Mouse (Mus musculus): ENCODE data around the gene Osgep. TPM values are rescaled to one million over a fixed set of nuclear protein-coding genes. Genes with fewer than 3 reads are reported as not detected.
"Not testable (repeated sequence)": the region's sequence is repeated elsewhere in the genome, so short reads cannot be mapped to it uniquely, and the experiment has no call there.

Gene Osgep
- 10 to 100 TPM; 45.3 to 63.1 TPM for total RNA-seq (2021)
- long read RNA-seq, experiment 1, transcript Osgep-202 (11 exons, 3,388 nt): major isoform, 73 of 82 reads
- long read RNA-seq, experiment 1, partial matches to known transcripts: 4 of 82 reads
- long read RNA-seq, experiment 1, other reads (novel, unspliced or antisense): 5 of 82 reads
- long read RNA-seq, experiment 2, transcript Osgep-202 (11 exons, 3,388 nt): major isoform, 64 of 74 reads
- long read RNA-seq, experiment 2, partial matches to known transcripts: 3 of 74 reads
- long read RNA-seq, experiment 2, other reads (novel, unspliced or antisense): 4 of 74 reads

GRCm38 (mm10) chr14:50924281-50925064, at the start of gene Osgep, which contains the start of gene Apex1:
Osgep (minus strand) TSS chr14:50924893.
Apex1 (plus strand) TSS chr14:50924968.
- intact Hi-C loops (cut with DNase I): loop anchor here (2.0 kb wide), 1 partner anchor 28 kb away; the partner anchor contains the start of gene Klhl33
- TF ChIP-seq CTCF (IDR thresholded peaks at IDR 0.05): no peak

DNA sequence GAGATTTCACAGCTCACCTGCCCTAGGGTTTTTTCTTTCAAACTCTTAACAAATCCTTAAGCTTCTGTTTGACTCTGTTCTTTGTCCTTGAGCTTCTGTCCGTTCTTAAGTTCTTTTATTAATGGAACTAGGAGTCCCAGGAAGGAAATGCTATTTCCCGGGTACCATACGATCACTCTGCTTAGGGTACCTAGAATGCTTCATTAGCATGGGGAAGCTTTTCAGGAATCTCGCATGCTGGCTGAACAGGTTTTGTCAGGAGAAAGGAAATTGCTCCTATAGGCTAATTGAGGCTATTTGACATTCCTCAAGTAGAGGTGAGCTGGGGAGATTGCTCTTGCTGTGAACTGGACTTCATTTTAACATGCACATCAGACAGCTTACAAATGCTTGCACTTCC, 49.0 kb upstream of the Osgep start:
- no peak for TF ChIP-seq CTCF (IDR thresholded peaks at IDR 0.05)
- intact Hi-C loops (cut with DNase I): no loop called here
- no peak for DNase-seq
- H3K4me3 ChIP-seq: no peak overlapping the region
- H3K27ac ChIP-seq: no peak overlapping the region

More at GRCm38 (mm10) chr14:50924281-50925064, at the start of gene Osgep, which contains the start of gene Apex1:
- DNase-seq: peak; percentile 96
- H3K27ac ChIP-seq: peak within 1 kb of the TSS; percentile 94
- peak within 1 kb of the TSS; percentile 84 for H3K4me3 ChIP-seq

DNA sequence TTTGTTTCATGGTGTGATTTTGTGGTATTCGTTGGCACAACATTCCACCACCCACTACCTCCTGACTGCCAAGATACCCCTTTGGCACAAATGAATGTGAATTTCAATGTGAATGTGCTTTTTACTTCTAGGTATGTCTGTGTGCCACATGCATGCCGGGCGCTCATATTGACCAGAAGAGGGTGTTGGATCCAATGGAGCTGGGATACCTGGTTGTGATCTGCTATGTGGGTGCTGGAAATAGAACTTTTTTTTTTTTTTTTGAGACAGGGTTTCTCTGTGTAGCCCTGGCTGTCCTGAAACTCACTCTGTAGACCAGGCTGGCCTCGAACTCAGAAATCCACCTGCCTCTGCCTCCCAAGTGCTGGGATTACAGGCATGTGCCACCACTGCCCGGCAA, 48.4 kb upstream of the Osgep start:
- H3K4me3 ChIP-seq; H3K27ac ChIP-seq; DNase-seq; intact Hi-C loops (cut with DNase I): not testable (repeated sequence)

DNA sequence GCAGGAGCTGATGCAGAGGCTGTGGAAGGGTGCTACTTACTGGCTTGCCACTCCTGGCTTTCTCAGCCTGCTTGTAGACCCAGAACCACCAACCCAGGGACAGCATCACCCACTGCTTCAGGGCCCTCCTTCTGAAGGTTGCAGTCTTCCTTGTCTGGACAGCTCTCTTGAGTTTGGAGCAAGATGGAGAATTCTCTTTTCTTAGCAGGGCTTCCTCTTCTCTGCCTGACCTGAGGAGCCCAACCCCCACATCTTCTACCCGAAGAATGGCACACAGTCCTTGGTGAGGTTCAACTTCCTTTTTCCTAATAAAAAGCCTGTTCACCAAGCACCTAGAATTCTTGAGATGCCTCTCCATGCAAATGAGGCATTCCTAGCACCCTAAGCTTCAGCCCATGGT, 46.1 kb upstream of the Osgep start:
- no peak for TF ChIP-seq CTCF (IDR thresholded peaks at IDR 0.05)
- DNase-seq: no peak
- no peak overlapping the region for H3K27ac ChIP-seq
- no peak overlapping the region for H3K4me3 ChIP-seq
- intact Hi-C loops (cut with DNase I): no loop called here

DNA sequence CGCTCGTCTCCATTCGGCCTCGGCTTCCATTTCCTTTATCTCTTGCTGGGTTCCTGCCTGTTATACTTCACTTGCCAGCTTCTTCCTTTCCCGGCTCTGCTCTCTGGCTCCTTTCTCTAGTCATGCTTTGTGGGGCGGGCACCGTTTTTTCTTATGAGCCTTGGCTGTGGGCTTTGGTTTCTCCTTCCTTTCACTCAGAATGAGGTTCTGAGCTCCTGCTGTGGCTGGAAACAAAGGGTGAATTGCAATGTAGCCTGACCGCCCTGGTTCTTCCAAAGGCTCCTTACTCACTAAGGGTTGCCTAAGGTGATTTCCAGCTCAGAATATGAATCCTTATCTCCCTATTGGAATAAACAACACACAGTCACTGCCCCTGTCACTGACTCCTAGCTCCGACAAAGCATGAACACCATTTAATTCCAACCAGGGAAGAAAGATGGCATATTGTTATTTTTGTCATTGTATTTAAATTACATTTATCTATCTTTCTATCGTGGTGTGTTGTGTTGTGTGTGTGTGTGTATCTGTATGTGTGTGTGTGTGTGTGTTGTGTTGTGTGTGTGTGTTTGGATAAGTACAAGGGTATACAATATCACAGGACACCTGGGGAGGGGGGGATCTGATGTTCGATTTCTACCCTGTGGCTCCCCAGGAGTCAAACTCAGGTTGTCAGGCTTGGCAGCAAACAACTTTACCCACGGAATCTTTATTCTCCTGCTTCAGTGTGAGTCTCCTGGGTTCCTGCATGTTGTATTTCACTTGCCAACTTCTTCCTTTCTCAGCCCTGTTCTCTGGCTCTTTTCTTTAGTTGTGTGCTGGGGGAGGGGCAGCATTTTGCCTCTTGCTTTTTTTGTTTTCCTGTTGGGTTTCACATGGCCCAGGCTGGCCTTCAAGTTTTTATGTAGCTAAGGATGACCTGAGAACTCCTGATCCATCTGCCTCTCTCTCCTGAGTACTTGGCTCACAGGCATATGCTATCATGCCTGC, 45.2 kb upstream of the Osgep start:
- intact Hi-C loops (cut with DNase I): no loop called here
- DNase-seq: peak; percentile 39
- peak overlapping the region; percentile 47 for H3K4me3 ChIP-seq
- TF ChIP-seq CTCF (IDR thresholded peaks at IDR 0.05): no peak
- peak overlapping the region; percentile 55 for H3K27ac ChIP-seq

DNA sequence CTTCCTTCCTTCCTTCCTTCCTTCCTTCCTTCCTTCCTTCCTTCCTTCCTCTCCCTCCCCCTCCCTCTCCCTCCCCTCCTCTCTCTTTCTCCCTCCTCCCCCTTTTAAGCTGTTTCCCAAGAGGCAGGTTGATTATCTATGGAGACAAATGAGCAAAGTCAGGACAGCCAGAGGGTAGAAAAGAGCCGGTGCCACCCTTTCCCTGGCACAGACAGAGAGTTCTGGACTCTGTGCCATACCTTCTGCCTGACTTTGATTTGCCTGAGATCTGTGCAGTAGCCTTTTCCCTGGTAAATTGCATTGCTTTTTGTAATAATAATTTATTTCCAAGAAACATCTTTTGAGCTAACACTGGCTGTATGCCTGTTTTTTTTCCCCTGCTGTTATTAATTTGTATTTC, 44.3 kb upstream of the Osgep start:
- intact Hi-C loops (cut with DNase I): no loop called here
- TF ChIP-seq CTCF (IDR thresholded peaks at IDR 0.05): no peak
- DNase-seq: no peak
- Histone ChIP-seq H3K27ac (peak overlapping the region; percentile 55), H3K4me3 (peak overlapping the region; percentile 47)

DNA sequence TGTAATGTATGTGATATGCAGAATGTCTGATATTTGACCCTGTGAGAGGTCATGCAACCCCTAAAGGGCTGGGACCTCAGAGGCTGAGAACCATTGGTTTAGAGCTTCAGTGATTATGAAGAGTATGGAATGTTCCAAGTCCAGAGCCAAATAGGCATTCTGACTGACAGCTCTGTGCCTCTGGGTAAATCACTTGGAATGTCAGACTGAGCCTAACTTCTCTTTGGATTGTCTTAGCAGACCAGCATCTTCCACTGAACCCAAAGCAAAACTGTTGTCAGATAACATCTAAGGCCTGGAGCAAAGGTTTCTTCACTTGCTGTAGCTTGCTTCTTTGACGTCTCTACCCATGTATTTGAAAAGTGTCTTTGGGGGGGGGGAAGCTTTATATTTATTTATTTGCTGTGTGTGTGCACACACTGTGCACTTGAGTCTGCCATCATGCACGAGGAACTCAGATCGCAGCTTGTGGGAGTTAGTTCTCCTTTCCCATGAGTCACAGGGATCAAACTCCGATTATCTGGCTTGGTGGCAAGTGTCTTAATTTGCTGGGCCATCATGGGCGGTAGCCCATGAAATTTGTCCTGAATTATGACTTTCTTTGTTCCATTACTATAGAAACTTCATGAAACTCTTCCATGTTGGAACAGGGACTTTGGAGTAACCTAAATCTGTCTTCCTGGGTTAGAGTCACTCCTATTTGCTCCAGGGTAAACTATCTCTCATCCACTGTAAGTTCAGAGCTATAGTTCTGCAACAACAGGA, 43.7 kb upstream of the Osgep start:
- no peak overlapping the region for H3K4me3 ChIP-seq
- DNase-seq: no peak
- TF ChIP-seq CTCF (IDR thresholded peaks at IDR 0.05): no peak
- no peak overlapping the region for H3K27ac ChIP-seq
- intact Hi-C loops (cut with DNase I): no loop called here

GRCm38 (mm10) chr14:50958289-50958995, 33.7 kb upstream of the Osgep start:
- intact Hi-C loops (cut with DNase I); DNase-seq; H3K4me3 ChIP-seq; H3K27ac ChIP-seq: not testable (repeated sequence)

- H3K4me3 ChIP-seq; DNase-seq; H3K27ac ChIP-seq; intact Hi-C loops (cut with DNase I): not testable (repeated sequence)
Measured at GRCm38 (mm10) chr14:50957146-50957545, 32.5 kb upstream of the Osgep start.

DNA sequence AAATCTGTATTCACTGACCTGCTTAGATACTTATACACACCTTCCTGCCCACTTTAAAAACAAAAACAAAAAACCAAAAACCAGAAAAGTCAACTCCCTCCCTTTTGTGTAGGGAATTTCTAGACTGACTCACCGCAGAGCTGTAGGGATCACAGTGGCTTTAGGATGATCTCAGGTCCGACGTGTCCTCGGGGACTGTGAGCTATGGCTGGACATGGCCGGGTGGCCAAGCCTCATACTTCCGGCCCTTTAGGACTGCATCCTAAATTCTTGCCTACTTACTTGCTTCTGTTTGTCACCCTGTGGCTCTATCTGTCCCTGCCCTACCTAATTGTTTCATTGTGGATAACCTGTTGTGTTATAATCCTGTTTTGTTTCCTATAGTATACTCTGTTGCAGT, 32.0 kb upstream of the Osgep start:
- Histone ChIP-seq H3K4me3 (peak overlapping the region; percentile 66), H3K27ac (peak overlapping the region; percentile 73)
- DNase-seq; intact Hi-C loops (cut with DNase I): not testable (repeated sequence)

GRCm38 (mm10) chr14:50955942-50956508, 31.3 kb upstream of the Osgep start, which contains the start of gene Pnp2:
Pnp2 (plus strand) TSS chr14:50955992.
- peak; percentile 20; the same call in 1 of the 2 replicates for TF ChIP-seq CTCF (IDR thresholded peaks at IDR 0.05)

More at GRCm38 (mm10) chr14:50955942-50956508, 31.3 kb upstream of the Osgep start, which contains the start of gene Pnp2:
- Histone ChIP-seq H3K27ac (peak within 1 kb of the TSS; percentile 73), H3K4me3 (peak within 1 kb of the TSS; percentile 66)
- DNase-seq: peak; percentile 53
- intact Hi-C loops (cut with DNase I): not testable (repeated sequence)
